Mouse (Mus musculus) liver, postnatal 0 days (tissue): ENCODE results near the gene Lars2. TPM values are rescaled to one million over a fixed set of nuclear protein-coding genes. Genes with fewer than 3 reads are reported as not detected.
"Not testable (repeated sequence)": the region's sequence is repeated elsewhere in the genome, so short reads cannot be mapped to it uniquely, and the experiment has no call there.

Experiments
- ATAC-seq: fragments of 200-750 bp; cut with Nextera tagmentation; 2 replicates; pipeline ENCODE4 v1.8.0; 2017; ENCODE audit warnings: mild to moderate bottlenecking, moderate library complexity
- DNase-seq: peaks from one replicate; pipeline ENCODE4 v3.0.0-alpha.2; 2016
- H3K27ac ChIP-seq: fragments of 300-500 bp; sonication (generic); 2 replicates; pipeline ENCODE4 v1.5.1; 2014; ENCODE audit warnings: antibody characterized with exemption, moderate library complexity, mild to moderate bottlenecking, low read depth
- H3K27me3 ChIP-seq: fragments of 300-500 bp; sonication (generic); 2 replicates; pipeline ENCODE4 v1.6.1; 2014; ENCODE audit warnings: low read length, control low read depth, mixed read lengths; ENCODE audit not compliant: insufficient read depth
- H3K36me3 ChIP-seq: fragments of 300-500 bp; sonication (generic); replicated peaks from 2 replicates; pipeline ENCODE4 v1.6.1; 2014; ENCODE audit warnings: mild to moderate bottlenecking, control low read depth, low read length, moderate library complexity, mixed read lengths; ENCODE audit not compliant: insufficient read depth
- H3K4me1 ChIP-seq: fragments of 300-500 bp; sonication (generic); 2 replicates; pipeline ENCODE4 v1.6.1; 2014; ENCODE audit warnings: antibody characterized with exemption, mild to moderate bottlenecking, control low read depth; ENCODE audit not compliant: insufficient read depth
- H3K4me2 ChIP-seq: fragments of 300-500 bp; sonication (generic); 2 replicates; pipeline ENCODE4 v1.6.1; 2014; ENCODE audit warnings: low read depth, mild to moderate bottlenecking, low read length, moderate library complexity, mixed read lengths
- H3K4me3 ChIP-seq: fragments of 300-500 bp; sonication (generic); 2 replicates; pipeline ENCODE4 v1.5.1; 2014; ENCODE audit warnings: low read depth, low read length
- H3K9ac ChIP-seq: fragments of 300-500 bp; sonication (generic); replicated peaks from 2 replicates; pipeline ENCODE4 v1.6.1; 2014; ENCODE audit warnings: mild to moderate bottlenecking, moderate library complexity
- H3K9me3 ChIP-seq: fragments of 300-500 bp; sonication (generic); 2 replicates; pipeline ENCODE4 v1.6.1; 2016; ENCODE audit warnings: mild to moderate bottlenecking, control low read depth, low read length, mixed read lengths
- CTCF ChIP-seq: sonication (generic); IDR thresholded peaks from 2 replicates; pipeline ENCODE4 v1.5.1; 2016; ENCODE audit warnings: antibody characterized with exemption, low read depth
- EP300 ChIP-seq: IDR thresholded peaks from 2 replicates; pipeline ENCODE4 v1.6.1; 2016; ENCODE audit warnings: antibody characterized with exemption, low read depth, mild to moderate bottlenecking
- WGBS: fragments of 180-500 bp; shearing (Covaris S2); extraction: QIAGEN DNeasy Blood & Tissue Kit; methylation state at CpG from one replicate; pipeline ENCODE4 v1.1.7; 2014; ENCODE audit not compliant: insufficient replicate concordance; 5-methylcytosine and 5-hydroxymethylcytosine counted together
- polyA plus RNA-seq: library from polyadenylated mRNA; unstranded; fragments of >200 nt; fragmentation: Nextera tagmentation; extraction: Ambion mirVana; gene quantifications from 2 replicates; pipeline ENCODE4 v1.2.1, GENCODE M21; 2015

Gene Lars2
- polyA plus RNA-seq, 1 experiment from 2014 or later: 1,350 TPM

- Histone ChIP-seq H3K9ac (no peak overlapping the region), H3K36me3 (peaks cover 19% of the 10 kb centered on the region), H3K27me3 (no peaks in the 10 kb centered on the region), H3K9me3 (no peaks in the 10 kb centered on the region), H3K4me3 (no peak overlapping the region), H3K27ac (no peak overlapping the region), H3K4me2 (no peak overlapping the region), H3K4me1 (no peaks in the 10 kb centered on the region)
- no peak for TF ChIP-seq EP300
- 0 out of 2 replicates have a peak, but pooled peaks have one; percentile 2 for TF ChIP-seq CTCF
- no peak for ATAC-seq
- WGBS: 59% methylated on average over 5 of the region's 5 CpGs
- DNase-seq: no peak
Measured at GRCm38 (mm10) chr9:123440230-123441058, 73.7 kb downstream of the Lars2 start.

- H3K36me3 ChIP-seq, H3K4me2 ChIP-seq, H3K9ac ChIP-seq, H3K4me1 ChIP-seq, ATAC-seq, H3K9me3 ChIP-seq, H3K4me3 ChIP-seq, H3K27ac ChIP-seq, H3K27me3 ChIP-seq: not testable (repeated sequence)
- 98% methylated on average over 2 of the region's 3 CpGs for WGBS
- peak; percentile 26 for DNase-seq
- TF ChIP-seq CTCF: 0 out of 2 replicates have a peak, but pooled peaks have one; percentile 33
Measured at GRCm38 (mm10) chr9:123447101-123447500, 80.4 kb downstream of the Lars2 start.

GRCm38 (mm10) chr9:123448594-123448993 is 81.9 kb downstream of the Lars2 start:
- DNase-seq: no peak
- no peak overlapping the region for H3K4me2 ChIP-seq

DNA sequence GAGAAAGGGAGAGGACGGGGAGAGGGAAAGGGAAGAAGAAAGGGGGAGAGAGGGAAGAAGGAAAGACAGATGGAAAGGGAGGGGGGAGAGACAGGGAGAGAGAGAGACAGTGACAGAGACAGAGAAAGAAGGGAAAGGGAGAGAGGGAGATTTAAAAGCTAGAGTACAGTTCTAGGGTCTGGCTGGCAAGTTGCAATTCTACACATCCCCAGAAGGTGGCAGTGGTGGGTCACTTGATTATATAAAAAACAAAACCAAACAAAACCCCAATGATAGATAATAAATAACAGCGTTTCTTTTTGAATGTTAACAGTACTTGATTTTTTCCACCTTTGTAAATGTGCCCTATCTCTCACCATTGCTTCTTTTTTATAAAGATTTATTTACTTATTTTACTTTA is 83.4 kb downstream of the Lars2 start:
- ATAC-seq (no peak), DNase-seq (peak; percentile 65)
- 0 out of 2 replicates have a peak, but pooled peaks cover 5% of the 10 kb centered on the region for H3K36me3 ChIP-seq
- no peaks in the 10 kb centered on the region for H3K9me3 ChIP-seq
- H3K4me3 ChIP-seq: no peak overlapping the region
- no peaks in the 10 kb centered on the region for H3K27me3 ChIP-seq
- no peak overlapping the region for H3K27ac ChIP-seq
- no peak for TF ChIP-seq EP300
- peak; percentile 86 for TF ChIP-seq CTCF
- no peaks in the 10 kb centered on the region for H3K4me1 ChIP-seq
- WGBS: 49% methylated on average over 2 of the region's 2 CpGs
- H3K9ac ChIP-seq: no peak overlapping the region
- H3K4me2 ChIP-seq: no peak overlapping the region

More at GRCm38 (mm10) chr9:123448594-123448993, 81.9 kb downstream of the Lars2 start:
- ATAC-seq: no peak
- Histone ChIP-seq H3K4me3 (no peak overlapping the region), H3K27ac (no peak overlapping the region), H3K9ac (no peak overlapping the region), H3K27me3 (no peaks in the 10 kb centered on the region), H3K36me3 (0 out of 2 replicates have a peak, but pooled peaks cover 3% of the 10 kb centered on the region), H3K4me1 (no peaks in the 10 kb centered on the region), H3K9me3 (no peaks in the 10 kb centered on the region)
- TF ChIP-seq CTCF: no peak
- no peak for TF ChIP-seq EP300

DNA sequence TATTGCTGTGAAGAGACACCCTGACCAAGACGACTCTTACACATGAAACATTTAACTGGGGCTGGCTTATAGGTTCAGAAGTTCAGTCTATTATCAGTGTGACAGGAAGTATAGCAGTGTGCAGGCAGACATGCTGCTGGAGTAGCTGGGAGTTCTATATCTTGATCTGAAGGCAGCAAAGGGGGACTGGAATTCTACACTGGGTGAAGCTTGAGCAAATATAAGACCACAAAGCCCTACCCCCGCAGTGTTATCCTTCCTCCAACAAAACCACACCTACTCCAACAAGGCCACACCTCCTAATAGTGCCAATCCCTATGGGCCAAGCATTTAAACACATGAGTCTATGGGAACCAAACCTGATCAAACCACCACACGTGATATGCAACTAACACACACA is 85.0 kb downstream of the Lars2 start:
- 52% methylated on average over 3 of the region's 3 CpGs for WGBS
- no peak for ATAC-seq
- no peak for TF ChIP-seq CTCF
- no peak for TF ChIP-seq EP300

DNA sequence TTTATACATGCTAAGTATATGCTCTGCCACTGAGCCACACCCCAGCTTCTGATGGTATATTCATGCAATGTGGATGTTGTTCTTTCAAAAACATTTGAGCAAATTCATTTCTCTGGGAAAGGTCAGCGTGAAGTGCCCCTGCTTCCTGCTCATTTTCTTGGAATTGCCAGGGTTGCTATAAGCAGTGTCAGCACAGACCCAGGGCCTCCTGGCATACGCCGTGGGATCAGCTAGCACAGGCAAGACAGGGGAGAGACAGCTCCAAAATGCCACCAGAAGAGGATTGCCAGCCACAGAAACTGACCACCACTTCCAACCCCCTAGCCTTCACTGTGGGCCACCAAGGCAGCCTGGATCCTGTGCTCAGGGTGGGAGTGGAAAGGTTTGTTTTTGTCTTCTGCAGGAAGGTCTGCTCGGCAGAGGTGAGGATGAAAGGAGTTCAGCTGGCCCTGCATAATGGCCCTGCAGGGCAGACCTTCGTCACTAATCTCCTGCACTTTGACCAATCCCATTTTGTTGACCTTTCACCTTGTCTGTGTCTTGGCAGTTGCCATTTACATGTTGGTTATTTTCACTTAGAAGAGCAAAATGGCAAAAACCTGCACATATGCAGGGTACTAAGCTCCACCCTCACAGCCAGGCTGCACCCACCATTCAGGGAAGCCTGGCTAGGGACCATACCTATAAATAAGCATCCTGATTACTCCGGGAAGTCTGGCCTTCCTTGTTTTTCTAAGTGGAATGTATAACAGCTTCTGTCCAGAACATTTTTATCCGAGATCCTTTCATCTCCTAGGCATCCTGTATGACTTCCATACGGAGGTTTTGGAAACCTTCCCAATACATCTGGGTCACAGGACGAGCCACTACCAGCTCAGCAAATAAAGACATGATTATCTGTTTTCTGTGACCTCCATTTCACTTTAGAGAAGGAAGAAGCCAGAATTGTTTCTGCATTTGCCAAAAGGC is 90.2 kb downstream of the Lars2 start:
- DNase-seq: peak; percentile 21
- ATAC-seq: no peak
- Histone ChIP-seq H3K9ac (0 out of 2 replicates have a peak overlapping the region, but pooled peaks have one; percentile 38), H3K4me2 (no peak overlapping the region), H3K27me3 (no peaks in the 10 kb centered on the region), H3K36me3 (peaks cover 8% of the 10 kb centered on the region; the same call in 1 of the 2 replicates), H3K27ac (peak overlapping the region; percentile 72), H3K4me3 (no peak overlapping the region), H3K4me1 (peaks cover 10% of the 10 kb centered on the region; the same call in 1 of the 2 replicates), H3K9me3 (no peaks in the 10 kb centered on the region)
- no peak for TF ChIP-seq CTCF
- 0 out of 2 replicates have a peak, but pooled peaks have one; percentile 34 for TF ChIP-seq EP300
- WGBS: 61% methylated on average over 9 of the region's 9 CpGs

More for the DNA sequence above, 85.0 kb downstream of the Lars2 start:
- Histone ChIP-seq H3K4me1 (0 out of 2 replicates have a peak, but pooled peaks cover 2% of the 10 kb centered on the region), H3K27ac (no peak overlapping the region), H3K27me3 (no peaks in the 10 kb centered on the region), H3K9ac (no peak overlapping the region), H3K4me2 (no peak overlapping the region), H3K4me3 (no peak overlapping the region), H3K9me3 (no peaks in the 10 kb centered on the region), H3K36me3 (peaks cover 5% of the 10 kb centered on the region; the same call in 1 of the 2 replicates)
- no peak for DNase-seq
